Mouse (Mus musculus): Measurements from ENCODE around the gene Jhy. TPM values are rescaled to one million over a fixed set of nuclear protein-coding genes. Genes with fewer than 3 reads are reported as not detected.

Jhy gene
- polyA plus RNA-seq, 1 experiment from 2014 or later = 1.9 TPM

GRCm38 (mm10) chr9:40874961-40875360 lies 89.0 kb downstream of the Jhy start:
- no peak overlapping the region for H3K4me3 ChIP-seq (replicated peaks; ENCODE audit: low read length)
- DNase-seq (ENCODE audit: low spot score) = no peak
- no peaks in the 10 kb centered on the region for H3K36me3 ChIP-seq (replicated peaks; ENCODE audit: control insufficient read depth, insufficient read depth)
- 0 out of 2 replicates have a peak, but pooled peaks cover 4% of the 10 kb centered on the region for H3K4me1 ChIP-seq (replicated peaks; ENCODE audit: control insufficient read depth, insufficient read depth, low read length)
- 7% methylated on average over 4 of the region's 4 CpGs for WGBS
- no peak for ATAC-seq (ENCODE audit: low FRiP score)
- no peak overlapping the region for H3K27ac ChIP-seq
- H3K9ac ChIP-seq = no peak overlapping the region
- no peaks in the 10 kb centered on the region for H3K9me3 ChIP-seq (ENCODE audit: control insufficient read depth, low read length)
- H3K27me3 ChIP-seq (ENCODE audit: control insufficient read depth, insufficient read depth, low read length) = peaks cover 93% of the 10 kb centered on the region
- no peak overlapping the region for H3K4me2 ChIP-seq (replicated peaks)

DNA sequence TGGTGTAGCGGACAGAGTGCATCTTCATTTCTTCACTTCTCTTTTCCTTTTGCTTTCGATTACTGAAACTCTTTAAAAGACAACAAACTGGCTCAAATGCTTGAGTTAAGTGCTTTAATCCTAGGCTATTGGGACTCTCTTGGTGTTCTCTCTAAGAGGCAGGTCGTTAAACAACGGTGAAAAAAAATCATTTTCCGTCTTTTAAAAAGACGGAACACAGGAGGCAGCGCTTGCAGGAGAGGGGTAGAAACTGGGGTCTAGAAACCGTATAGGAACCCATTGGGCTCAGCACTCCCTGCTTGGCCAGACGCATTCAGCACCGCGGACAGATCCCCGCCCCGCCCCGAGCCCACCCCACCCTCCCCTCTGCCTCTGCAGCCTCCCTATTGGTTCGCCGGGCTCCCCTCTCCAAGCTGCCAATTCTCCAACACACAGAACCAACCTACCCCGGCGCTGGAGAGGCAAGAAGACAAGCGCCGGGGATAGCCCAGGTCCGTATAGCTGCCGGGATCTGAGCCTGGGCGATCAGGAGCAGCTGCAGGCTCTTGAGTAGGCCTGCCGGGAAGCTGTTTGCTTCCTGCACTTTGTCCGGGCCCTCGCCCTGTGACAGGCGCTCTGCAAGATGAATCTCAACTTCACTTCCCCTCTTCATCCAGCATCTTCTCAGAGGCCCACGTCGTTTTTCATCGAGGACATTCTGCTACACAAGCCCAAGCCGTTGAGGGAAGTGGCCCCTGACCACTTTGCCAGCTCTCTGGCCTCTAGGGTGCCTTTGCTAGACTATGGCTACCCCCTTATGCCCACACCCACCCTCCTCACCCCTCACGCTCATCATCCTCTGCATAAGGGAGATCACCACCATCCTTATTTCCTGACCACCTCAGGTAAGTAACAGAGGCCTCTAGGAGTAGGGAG lies 90.1 kb downstream of the Jhy start, which contains the start of gene Bsx:
Gene Bsx (plus strand): TSS at position 572 of the 915 bp plus-strand sequence.
- 3% methylated on average over 32 of the region's 32 CpGs for WGBS
- H3K9me3 ChIP-seq (ENCODE audit: control insufficient read depth, low read length) = no peaks in the 10 kb centered on the region
- DNase-seq (ENCODE audit: low spot score) (no peak), ATAC-seq (ENCODE audit: low FRiP score) (peak; percentile 46; the same call in 1 of the 2 replicates)
- H3K4me3 ChIP-seq (replicated peaks; ENCODE audit: low read length) = no peak within 1 kb of the TSS
- 0 out of 2 replicates have a peak, but pooled peaks cover 4% of the 10 kb centered on the region for H3K4me1 ChIP-seq (replicated peaks; ENCODE audit: control insufficient read depth, insufficient read depth, low read length)
- no peak within 1 kb of the TSS; the same call in 1 of the 2 replicates for H3K4me2 ChIP-seq (replicated peaks)
- H3K9ac ChIP-seq = no peak within 1 kb of the TSS
- peaks cover 92% of the 10 kb centered on the region for H3K27me3 ChIP-seq (ENCODE audit: control insufficient read depth, insufficient read depth, low read length)
- no peaks in the 10 kb centered on the region for H3K36me3 ChIP-seq (replicated peaks; ENCODE audit: control insufficient read depth, insufficient read depth)
- no peak within 1 kb of the TSS for H3K27ac ChIP-seq

GRCm38 (mm10) chr9:40872156-40872478 lies 91.8 kb downstream of the Jhy start:
- Histone ChIP-seq H3K9me3 (ENCODE audit: control insufficient read depth, low read length) (no peaks in the 10 kb centered on the region), H3K9ac (no peak overlapping the region), H3K36me3 (replicated peaks; ENCODE audit: control insufficient read depth, insufficient read depth) (no peaks in the 10 kb centered on the region), H3K4me1 (replicated peaks; ENCODE audit: control insufficient read depth, insufficient read depth, low read length) (no peaks in the 10 kb centered on the region), H3K27ac (no peak overlapping the region), H3K27me3 (ENCODE audit: control insufficient read depth, insufficient read depth, low read length) (peaks cover 90% of the 10 kb centered on the region), H3K4me3 (replicated peaks; ENCODE audit: low read length) (no peak overlapping the region), H3K4me2 (replicated peaks) (peak overlapping the region; percentile 23; the same call in 1 of the 2 replicates)
- DNase-seq (ENCODE audit: low spot score) = no peak
- no peak for ATAC-seq (ENCODE audit: low FRiP score)
- 4% methylated on average over 8 of the region's 8 CpGs for WGBS

DNA sequence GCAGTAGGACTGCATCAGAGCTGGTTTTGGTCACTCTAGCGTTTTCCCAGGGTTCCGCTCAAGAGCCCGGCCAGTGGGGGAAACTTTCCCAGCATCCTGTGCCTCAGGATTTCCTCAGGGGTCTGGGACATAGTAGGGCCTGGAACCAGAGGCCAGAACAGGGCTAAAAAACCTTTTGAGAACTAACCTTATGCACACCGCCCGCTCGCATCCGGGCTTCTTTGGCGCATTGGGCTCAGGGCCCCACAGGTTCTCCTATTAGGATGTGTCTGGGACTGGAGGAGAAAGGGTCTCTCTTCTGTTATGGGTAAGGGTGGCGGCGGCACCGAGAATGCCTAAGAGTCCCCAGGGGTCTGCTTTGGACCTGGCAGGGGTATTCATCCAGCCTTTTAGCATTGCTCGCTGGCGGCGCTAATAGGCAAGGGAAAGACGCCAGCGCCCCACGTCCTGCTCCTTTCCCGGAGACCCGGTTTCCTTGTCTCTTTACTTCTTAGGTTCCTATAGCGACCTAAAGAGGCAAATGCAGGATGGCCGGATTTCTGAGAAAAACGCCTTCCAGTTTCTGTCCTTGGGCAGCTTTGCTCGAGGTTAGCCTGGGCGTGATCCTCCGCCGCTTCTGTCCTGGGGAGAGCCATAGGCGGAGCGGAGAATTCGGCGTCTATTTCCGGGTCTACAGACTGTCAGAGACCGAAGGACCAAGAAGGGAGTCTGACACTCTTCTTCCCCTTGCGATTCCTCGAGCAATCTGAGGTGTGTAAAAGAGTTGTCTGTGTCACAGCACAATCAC lies 92.4 kb downstream of the Jhy start:
- WGBS = 1% methylated on average over 34 of the region's 34 CpGs
- ATAC-seq (ENCODE audit: low FRiP score) (no peak), DNase-seq (ENCODE audit: low spot score) (no peak)
- Histone ChIP-seq H3K9me3 (ENCODE audit: control insufficient read depth, low read length) (no peaks in the 10 kb centered on the region), H3K27me3 (ENCODE audit: control insufficient read depth, insufficient read depth, low read length) (peaks cover 88% of the 10 kb centered on the region), H3K9ac (no peak overlapping the region), H3K27ac (no peak overlapping the region), H3K36me3 (replicated peaks; ENCODE audit: control insufficient read depth, insufficient read depth) (no peaks in the 10 kb centered on the region), H3K4me2 (replicated peaks) (peak overlapping the region; percentile 23; the same call in 1 of the 2 replicates), H3K4me3 (replicated peaks; ENCODE audit: low read length) (no peak overlapping the region), H3K4me1 (replicated peaks; ENCODE audit: control insufficient read depth, insufficient read depth, low read length) (no peaks in the 10 kb centered on the region)

DNA sequence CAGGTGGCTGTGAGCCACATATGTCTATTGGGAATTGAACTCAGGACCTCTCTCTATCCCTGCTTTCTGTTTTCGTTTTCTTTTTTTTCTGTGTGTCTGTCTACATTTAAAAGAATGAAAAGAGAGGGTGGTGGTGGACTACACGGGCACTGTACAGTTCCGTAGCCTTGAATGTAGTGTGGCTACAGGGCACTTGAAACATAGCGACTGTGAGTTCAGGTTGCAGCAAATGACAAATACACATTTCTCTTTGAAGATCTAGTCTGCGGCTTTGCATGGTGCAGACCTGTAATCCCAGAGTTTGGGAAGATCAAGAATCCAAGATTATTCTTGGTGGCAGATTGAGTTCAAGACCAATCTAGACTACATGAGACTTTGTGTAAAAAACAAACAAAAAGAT lies 93.6 kb downstream of the Jhy start:
- ATAC-seq (ENCODE audit: low FRiP score) (no peak), DNase-seq (ENCODE audit: low spot score) (no peak)
- WGBS = 85% methylated on average over 5 of the region's 5 CpGs
- Histone ChIP-seq H3K9ac (no peak overlapping the region), H3K27ac (no peak overlapping the region), H3K27me3 (ENCODE audit: control insufficient read depth, insufficient read depth, low read length) (peaks cover 76% of the 10 kb centered on the region), H3K4me1 (replicated peaks; ENCODE audit: control insufficient read depth, insufficient read depth, low read length) (no peaks in the 10 kb centered on the region), H3K36me3 (replicated peaks; ENCODE audit: control insufficient read depth, insufficient read depth) (no peaks in the 10 kb centered on the region), H3K9me3 (ENCODE audit: control insufficient read depth, low read length) (no peaks in the 10 kb centered on the region), H3K4me2 (replicated peaks) (no peak overlapping the region), H3K4me3 (replicated peaks; ENCODE audit: low read length) (no peak overlapping the region)

GRCm38 (mm10) chr9:40859196-40859595 lies 104.7 kb downstream of the Jhy start:
- WGBS = 2% methylated on average over 9 of the region's 9 CpGs
- no peak for DNase-seq (ENCODE audit: low spot score)
- Histone ChIP-seq H3K36me3 (replicated peaks; ENCODE audit: control insufficient read depth, insufficient read depth) (no peaks in the 10 kb centered on the region), H3K27ac (no peak overlapping the region; the same call in 1 of the 2 replicates), H3K4me2 (replicated peaks) (peak overlapping the region; percentile 59), H3K9ac (no peak overlapping the region), H3K4me3 (replicated peaks; ENCODE audit: low read length) (peak overlapping the region; percentile 27), H3K4me1 (replicated peaks; ENCODE audit: control insufficient read depth, insufficient read depth, low read length) (0 out of 2 replicates have a peak, but pooled peaks cover 4% of the 10 kb centered on the region), H3K9me3 (ENCODE audit: control insufficient read depth, low read length) (no peaks in the 10 kb centered on the region), H3K27me3 (ENCODE audit: control insufficient read depth, insufficient read depth, low read length) (peaks cover 56% of the 10 kb centered on the region)
- ATAC-seq (ENCODE audit: low FRiP score) = no peak

DNA sequence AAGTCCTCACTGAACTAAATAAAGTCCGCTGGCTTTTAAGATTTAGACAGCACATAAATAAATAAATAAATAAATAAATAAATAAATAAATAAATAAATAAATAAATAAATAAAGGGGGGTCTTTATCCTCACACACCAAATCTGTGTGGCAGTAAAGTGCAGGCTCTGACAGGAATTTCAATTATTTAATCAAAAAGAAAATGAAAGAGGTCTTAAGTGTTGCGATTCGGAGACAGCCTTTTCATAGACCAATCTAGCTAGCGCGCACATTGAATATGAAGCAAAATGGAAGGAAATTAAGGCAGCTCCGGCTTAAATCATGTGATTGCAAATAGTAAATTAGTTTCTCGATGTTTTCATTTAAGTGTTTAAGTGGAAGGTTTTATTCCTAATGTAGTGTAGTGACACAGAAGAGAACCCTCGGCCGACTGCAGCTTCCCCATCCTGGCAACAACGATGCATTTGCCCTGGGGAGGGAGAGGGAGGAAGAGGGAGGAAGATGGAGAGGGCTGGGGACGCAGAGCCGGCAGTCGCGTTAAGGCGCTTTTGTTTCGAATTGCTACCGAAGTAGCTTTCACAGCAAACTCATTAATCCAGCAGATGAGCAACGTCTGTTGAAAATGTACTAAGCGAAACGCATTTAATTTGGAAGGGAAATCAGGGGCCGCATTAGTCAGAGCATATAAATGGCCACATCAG lies 105.3 kb downstream of the Jhy start:
- peak overlapping the region; percentile 59 for H3K4me2 ChIP-seq (replicated peaks)
- 0 out of 2 replicates have a peak, but pooled peaks cover 4% of the 10 kb centered on the region for H3K4me1 ChIP-seq (replicated peaks; ENCODE audit: control insufficient read depth, insufficient read depth, low read length)
- peak overlapping the region; percentile 46 for H3K9ac ChIP-seq
- H3K27me3 ChIP-seq (ENCODE audit: control insufficient read depth, insufficient read depth, low read length) = peaks cover 59% of the 10 kb centered on the region
- WGBS = 5% methylated on average over 21 of the region's 21 CpGs
- DNase-seq (ENCODE audit: low spot score) (no peak), ATAC-seq (ENCODE audit: low FRiP score) (peak; percentile 69; the same call in 1 of the 2 replicates)
- no peaks in the 10 kb centered on the region for H3K36me3 ChIP-seq (replicated peaks; ENCODE audit: control insufficient read depth, insufficient read depth)
- peak overlapping the region; percentile 27 for H3K4me3 ChIP-seq (replicated peaks; ENCODE audit: low read length)
- no peaks in the 10 kb centered on the region for H3K9me3 ChIP-seq (ENCODE audit: control insufficient read depth, low read length)
- peak overlapping the region; percentile 59; the same call in 1 of the 2 replicates for H3K27ac ChIP-seq

- Histone ChIP-seq H3K36me3 (replicated peaks; ENCODE audit: control insufficient read depth, insufficient read depth) (no peaks in the 10 kb centered on the region), H3K4me3 (replicated peaks; ENCODE audit: low read length) (no peak overlapping the region), H3K27ac (no peak overlapping the region), H3K9me3 (ENCODE audit: control insufficient read depth, low read length) (no peaks in the 10 kb centered on the region), H3K4me1 (replicated peaks; ENCODE audit: control insufficient read depth, insufficient read depth, low read length) (peaks cover 8% of the 10 kb centered on the region; the same call in 1 of the 2 replicates), H3K9ac (no peak overlapping the region), H3K4me2 (replicated peaks) (no peak overlapping the region), H3K27me3 (ENCODE audit: control insufficient read depth, insufficient read depth, low read length) (peaks cover 22% of the 10 kb centered on the region; the same call in 1 of the 2 replicates)
- 32% methylated on average over 2 of the region's 2 CpGs for WGBS
- ATAC-seq (ENCODE audit: low FRiP score) (no peak), DNase-seq (ENCODE audit: low spot score) (no peak)
Observed at GRCm38 (mm10) chr9:40851515-40851914, 112.4 kb downstream of the Jhy start.
